Mouse (Mus musculus) thymus, adult 2 months (tissue): ENCODE data around the gene Eif1ad. TPM values are rescaled to one million over a fixed set of nuclear protein-coding genes. Genes with fewer than 3 reads are reported as not detected.

Source experiments
- DNase-seq: peaks from one replicate; pipeline ENCODE4 v3.0.0; 2021
- H3K27ac ChIP-seq: fragments of 200-500 bp; 2 replicates; pipeline ENCODE4 v1.5.1; 2012; ENCODE audit warnings: low read length, control low read depth; ENCODE audit not compliant: control insufficient read depth, insufficient read depth
- H3K27me3 ChIP-seq: fragments of 200-500 bp; 2 replicates; pipeline ENCODE4 v1.6.1; 2012; ENCODE audit warnings: mild to moderate bottlenecking, low read length, moderate library complexity, mixed read lengths; ENCODE audit not compliant: control insufficient read depth, insufficient read depth
- H3K36me3 ChIP-seq: fragments of 200-500 bp; 2 replicates; pipeline ENCODE4 v1.6.1; 2012; ENCODE audit warnings: mild to moderate bottlenecking, low read length, moderate library complexity; ENCODE audit not compliant: control insufficient read depth, insufficient read depth
- H3K4me1 ChIP-seq: fragments of 200-500 bp; replicated peaks from 2 replicates; pipeline ENCODE4 v1.6.1; 2012; ENCODE audit warnings: low read length; ENCODE audit not compliant: control insufficient read depth, insufficient read depth
- H3K4me3 ChIP-seq: fragments of 200-500 bp; 2 replicates; pipeline ENCODE4 v1.5.1; 2012; ENCODE audit warnings: mild to moderate bottlenecking, low read length, control low read depth, moderate library complexity; ENCODE audit not compliant: control insufficient read depth, insufficient read depth
- CTCF ChIP-seq: fragments of 200-500 bp; IDR thresholded peaks from 2 replicates; pipeline ENCODE4 v1.5.1; 2012; ENCODE audit warnings: mild to moderate bottlenecking, control low read depth, low read length, moderate library complexity, borderline replicate concordance; ENCODE audit not compliant: control insufficient read depth, poor library complexity, insufficient read depth; ENCODE audit errors: extremely low read depth
- POLR2A ChIP-seq: fragments of 200-500 bp; IDR thresholded peaks from 2 replicates; pipeline ENCODE4 v1.6.1; 2012; ENCODE audit warnings: mild to moderate bottlenecking, low read length, control low read depth, moderate library complexity; ENCODE audit not compliant: control insufficient read depth, poor library complexity, insufficient read depth; ENCODE audit errors: extremely low read depth
- WGBS: fragments of 180-500 bp; shearing (Covaris S2); methylation state at CpG from one replicate; pipeline ENCODE4 v1.1.7; 2018; 5-methylcytosine and 5-hydroxymethylcytosine counted together
- polyA plus RNA-seq: library from polyadenylated mRNA; depleted of rRNA; stranded (reverse); fragments of >200 nt; gene quantifications from 2 replicates; pipeline ENCODE4 v1.2.3, GENCODE M21; 2012; rRNA removed

Gene Eif1ad
- 50.0 and 51.3 TPM in 2 replicates for polyA plus RNA-seq

DNA sequence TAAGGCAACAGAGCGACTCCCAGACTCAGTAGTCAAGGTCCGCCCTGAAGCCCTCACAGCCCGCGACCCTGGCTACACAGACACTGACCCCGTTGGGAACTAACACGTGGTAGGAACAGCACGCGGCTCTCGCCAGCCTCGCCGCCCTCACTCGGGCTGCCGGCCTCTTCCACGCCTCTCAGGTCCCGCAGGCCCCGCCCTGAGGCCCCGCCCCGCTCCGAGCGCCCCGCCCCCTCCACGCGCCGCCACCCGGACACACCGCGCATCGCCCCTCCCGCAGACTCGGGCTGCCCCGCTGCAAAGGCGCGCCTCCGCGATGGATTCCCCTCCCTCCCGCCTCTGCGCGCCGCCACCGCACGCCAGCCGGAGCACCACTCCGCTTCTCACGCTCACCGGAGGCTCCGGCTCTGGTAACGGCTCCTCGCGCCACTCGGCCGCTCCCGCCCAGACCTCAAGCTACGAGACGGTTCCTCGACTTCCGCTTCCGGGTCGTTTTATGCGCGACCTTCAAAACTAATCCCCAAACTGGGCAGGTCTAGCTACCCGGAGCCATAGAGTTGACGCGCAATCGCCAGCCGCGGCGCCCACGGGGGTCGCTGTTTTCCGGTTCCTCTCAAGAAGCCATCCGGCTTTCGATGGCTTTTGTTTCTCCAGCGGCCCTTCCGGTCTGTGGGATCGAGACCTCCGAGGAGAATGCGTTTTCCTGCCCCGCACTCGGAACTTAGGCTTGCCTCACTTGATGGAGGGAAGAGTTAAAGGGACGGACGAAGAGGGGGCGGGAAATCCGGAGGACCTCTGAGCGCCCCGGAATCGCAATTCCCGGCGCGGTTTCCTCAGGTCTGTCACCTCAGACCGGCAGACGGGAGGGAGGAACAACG lies at the start of gene Eif1ad:
TSS of gene Eif1ad (plus strand) at position 567 of the 878 bp plus-strand sequence.
- TF ChIP-seq CTCF (peak; percentile 79; the same call in 1 of the 2 replicates), POLR2A (peak; percentile 71; the same call in 1 of the 2 replicates)
- WGBS = under 1% methylated on average over 88 of the region's 92 CpGs
- H3K36me3 ChIP-seq = peaks cover 24% of the 10 kb centered on the region

DNA sequence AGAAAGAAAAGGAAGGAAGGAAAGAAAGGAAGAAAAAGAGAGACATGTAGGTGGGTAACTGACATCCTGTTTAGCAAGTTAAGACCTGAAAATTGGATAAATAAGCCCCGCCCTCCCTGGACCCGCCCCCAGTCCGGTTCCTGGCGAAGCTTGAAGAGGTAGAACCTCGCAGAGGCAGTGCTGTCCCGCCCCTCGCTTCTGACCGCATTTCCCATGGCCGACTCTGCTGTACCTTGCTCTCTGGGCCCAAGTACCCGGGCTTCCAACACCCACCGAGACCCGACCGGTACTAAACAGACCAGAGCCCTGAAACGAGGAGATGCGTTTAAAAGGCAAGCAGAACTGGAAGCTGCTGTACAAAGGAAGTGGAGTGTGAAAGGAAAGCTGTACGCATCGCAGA lies 42.7 kb upstream of the Eif1ad start:
- 38% methylated on average over 17 of the region's 17 CpGs for WGBS
- peak; percentile 52 for DNase-seq
- H3K4me1 ChIP-seq = peaks cover 6% of the 10 kb centered on the region
- TF ChIP-seq CTCF (no peak), POLR2A (no peak)
- H3K36me3 ChIP-seq = no peaks in the 10 kb centered on the region
- H3K27ac ChIP-seq = no peak overlapping the region
- no peaks in the 10 kb centered on the region for H3K27me3 ChIP-seq
- H3K4me3 ChIP-seq = peak overlapping the region; percentile 54

More for the DNA sequence above, at the start of gene Eif1ad:
- Histone ChIP-seq H3K4me3 (peak within 1 kb of the TSS; percentile 65), H3K4me1 (peaks cover 26% of the 10 kb centered on the region), H3K27me3 (no peaks in the 10 kb centered on the region), H3K27ac (peak within 1 kb of the TSS; percentile 60; the same call in 1 of the 2 replicates)
- peak; percentile 89 for DNase-seq

DNA sequence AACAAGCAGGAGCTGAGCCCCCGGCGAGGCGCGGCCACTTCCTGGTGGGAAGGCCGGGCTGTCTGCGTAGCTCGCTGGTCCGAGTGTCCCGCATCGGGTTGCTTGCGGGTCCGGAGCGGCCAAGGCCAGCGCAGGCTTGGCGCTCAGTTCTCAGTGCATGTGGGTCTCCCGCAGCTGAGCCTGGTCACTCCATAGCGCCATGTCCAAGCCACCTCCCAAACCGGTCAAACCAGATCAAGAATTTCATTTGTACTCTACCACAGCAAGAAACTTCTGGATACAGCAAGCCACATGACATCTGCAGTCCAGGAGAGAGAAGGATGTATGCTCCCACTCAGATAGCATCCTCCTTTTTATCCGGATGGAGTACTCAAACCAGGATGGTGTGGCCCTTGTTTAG lies 38.6 kb upstream of the Eif1ad start:
- TF ChIP-seq POLR2A = no peak
- no peak for TF ChIP-seq CTCF
- Histone ChIP-seq H3K27ac (no peak overlapping the region), H3K4me1 (peaks cover 6% of the 10 kb centered on the region), H3K4me3 (no peak overlapping the region), H3K36me3 (no peaks in the 10 kb centered on the region), H3K27me3 (no peaks in the 10 kb centered on the region; the same call in 1 of the 2 replicates)
- 95% methylated on average over 19 of the region's 19 CpGs for WGBS
- DNase-seq = no peak

DNA sequence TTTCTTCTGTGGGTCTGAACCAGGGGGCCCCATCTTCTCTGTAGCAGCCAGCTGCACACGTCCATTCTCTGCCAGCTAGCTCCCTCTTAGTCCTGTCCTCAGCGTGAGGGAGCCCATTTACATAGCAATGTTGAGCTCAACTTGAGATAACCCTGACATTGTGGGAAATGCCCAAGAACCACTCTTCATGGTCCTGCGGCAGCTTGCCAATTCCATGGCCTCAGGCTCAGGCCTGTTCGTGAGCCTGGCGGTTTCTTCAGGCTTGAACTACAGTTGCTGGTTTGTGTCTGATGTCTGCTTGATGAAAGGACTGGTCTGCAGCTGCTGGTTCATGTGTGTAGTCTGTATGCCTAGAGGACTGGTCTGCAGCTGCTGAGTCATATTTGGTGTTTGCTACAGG lies 31.8 kb upstream of the Eif1ad start:
- Histone ChIP-seq H3K4me3 (no peak overlapping the region), H3K27ac (no peak overlapping the region), H3K36me3 (no peaks in the 10 kb centered on the region), H3K27me3 (no peaks in the 10 kb centered on the region; the same call in 1 of the 2 replicates), H3K4me1 (no peaks in the 10 kb centered on the region)
- DNase-seq = no peak
- WGBS = 91% methylated on average over 5 of the region's 5 CpGs
- TF ChIP-seq POLR2A (no peak), CTCF (no peak)

DNA sequence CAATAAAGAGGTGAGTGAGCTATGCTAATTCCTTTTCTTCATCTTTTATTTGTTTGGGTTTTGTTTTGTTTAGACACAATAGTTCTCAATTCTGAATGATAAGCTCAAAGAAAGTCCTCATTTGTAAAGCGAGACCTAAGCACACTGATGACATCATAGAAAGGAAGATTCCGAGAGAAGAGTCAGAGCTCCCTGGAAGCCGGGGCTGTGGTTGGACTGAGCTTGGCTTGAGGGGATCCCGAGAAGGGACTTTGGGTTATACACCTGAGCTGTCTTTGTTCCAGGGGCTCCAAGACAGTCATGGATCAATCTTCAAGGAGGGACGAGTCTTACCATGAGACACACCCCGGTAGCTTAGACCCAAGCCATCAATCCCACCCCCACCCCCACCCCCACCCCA lies 31.1 kb upstream of the Eif1ad start, which contains the start of gene Catsper1:
TSS of gene Catsper1 (plus strand) at position 301 of the 400 bp plus-strand sequence.
- no peak within 1 kb of the TSS for H3K4me3 ChIP-seq
- TF ChIP-seq POLR2A (no peak), CTCF (no peak)
- H3K36me3 ChIP-seq = no peaks in the 10 kb centered on the region

DNA sequence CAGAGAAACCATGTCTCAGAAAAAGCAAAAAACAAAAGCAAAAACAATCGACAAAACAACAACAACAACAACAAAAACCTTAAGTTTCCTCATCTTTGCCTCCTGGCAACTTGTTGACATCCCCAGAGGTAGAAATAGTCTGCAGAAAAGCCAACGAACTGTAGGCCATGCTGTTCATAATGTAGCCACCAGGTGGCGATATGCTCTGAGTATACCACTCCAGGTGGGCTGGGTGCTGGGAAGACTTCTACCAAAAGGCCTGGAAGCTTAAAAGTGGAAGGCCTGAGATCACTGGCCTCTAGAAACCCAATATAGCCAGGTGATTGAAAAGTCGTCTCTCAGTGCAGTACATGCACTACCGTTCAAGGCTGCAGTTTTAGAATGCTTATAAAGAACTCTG lies 28.6 kb upstream of the Eif1ad start:
- Histone ChIP-seq H3K27ac (no peak overlapping the region), H3K4me1 (no peaks in the 10 kb centered on the region), H3K27me3 (no peaks in the 10 kb centered on the region), H3K36me3 (no peaks in the 10 kb centered on the region), H3K4me3 (no peak overlapping the region)
- DNase-seq = peak; percentile 76
- no peak for TF ChIP-seq CTCF
- no peak for TF ChIP-seq POLR2A
- 22% methylated on average over 5 of the region's 5 CpGs for WGBS

More for the DNA sequence above, 31.1 kb upstream of the Eif1ad start, which contains the start of gene Catsper1:
- H3K4me1 ChIP-seq = no peaks in the 10 kb centered on the region
- WGBS = 95% methylated on average over 6 of the region's 6 CpGs
- H3K27ac ChIP-seq = no peak within 1 kb of the TSS
- no peaks in the 10 kb centered on the region; the same call in 1 of the 2 replicates for H3K27me3 ChIP-seq
- no peak for DNase-seq
